Mouse (Mus musculus) duodenum, adult 2 months (tissue): ENCODE data around the gene Ms4a18. TPM values are rescaled to one million over a fixed set of nuclear protein-coding genes. Genes with fewer than 3 reads are reported as not detected.

ENCODE experiments used
- polyA plus RNA-seq: library from polyadenylated mRNA; depleted of rRNA; stranded (reverse); fragments of >200 nt; gene quantifications from 2 replicates; pipeline ENCODE4 v1.2.3, GENCODE M21; 2012; ENCODE audit warnings: low replicate concordance; rRNA removed

The Ms4a18 gene
- 46.6 and 64.7 TPM in 2 replicates for polyA plus RNA-seq

GRCm38 (mm10) chr19:11017891-11018290 is at the start of gene Ms4a18:
Gene Ms4a18, minus strand, starts transcription at chr19:11018031.

GRCm38 (mm10) chr19:10993150-10993549 is 24.7 kb downstream of the Ms4a18 start, which contains the start of gene Ms4a15:
Gene Ms4a15, minus strand, starts transcription at chr19:10993250.

GRCm38 (mm10) chr19:10974238-10974865 is 43.5 kb downstream of the Ms4a18 start, which contains the start of gene Ms4a10:
Gene Ms4a10, minus strand, starts transcription at chr19:10974670.

GRCm38 (mm10) chr19:10949112-10949511 is 68.7 kb downstream of the Ms4a18 start, which contains the start of gene Ccdc86:
Gene Ccdc86, minus strand, starts transcription at chr19:10949266.

Other genes starting within 250 kb of the Ms4a18 start
- gene Cd6, start 188.0 kb downstream of the Ms4a18 start, polyA plus RNA-seq, result 1.4 and 4.2 TPM in 2 replicates
- 7.1 and 18.1 TPM in 2 replicates for gene Slc15a3, start 178.3 kb downstream of the Ms4a18 start, polyA plus RNA-seq
- gene Tmem132a, start 148.1 kb downstream of the Ms4a18 start, polyA plus RNA-seq, result 6.8 and 8.5 TPM in 2 replicates
- gene Tmem109, start 136.0 kb downstream of the Ms4a18 start, polyA plus RNA-seq, result 31.7 and 34.0 TPM in 2 replicates
- gene Prpf19, start 122.8 kb downstream of the Ms4a18 start, polyA plus RNA-seq, result 105 and 140 TPM in 2 replicates
- gene Zp1, start 97.4 kb downstream of the Ms4a18 start, polyA plus RNA-seq, result not detected in 2 replicates
- gene Ptgdr2, start 80.9 kb downstream of the Ms4a18 start, polyA plus RNA-seq, result 0.16 and 0.62 TPM in 2 replicates
- gene Ccdc86, start 68.8 kb downstream of the Ms4a18 start, polyA plus RNA-seq, result 4.4 and 5.5 TPM in 2 replicates
- 179 and 611 TPM in 2 replicates for gene Ms4a10, start 43.4 kb downstream of the Ms4a18 start, polyA plus RNA-seq
- 0.36 and 0.88 TPM in 2 replicates for gene Ms4a15, start 24.8 kb downstream of the Ms4a18 start, polyA plus RNA-seq
- 154 and 309 TPM in 2 replicates for gene Ms4a8a, start 63.1 kb upstream of the Ms4a18 start, polyA plus RNA-seq
- gene 1700017D01Rik, start 112.8 kb upstream of the Ms4a18 start, polyA plus RNA-seq, result not detected in 2 replicates
- gene 1700025F22Rik, start 147.3 kb upstream of the Ms4a18 start, polyA plus RNA-seq, result not detected in 2 replicates
- gene Ms4a13, start 178.7 kb upstream of the Ms4a18 start, polyA plus RNA-seq, result not detected in 2 replicates
- 6.5 and 10.0 TPM in 2 replicates for gene Ms4a12, start 214.4 kb upstream of the Ms4a18 start, polyA plus RNA-seq
- 0.12 TPM in 1 of 2 replicates, not detected in the other for gene Ms4a1, start 248.2 kb upstream of the Ms4a18 start, polyA plus RNA-seq